Mouse (Mus musculus) erythroblast, embryonic 14.5 days (primary cell): ENCODE measurements around the gene Vwa7.

ENCODE experiments used
- GATA1 ChIP-seq: IDR thresholded peaks from 2 replicates; pipeline ENCODE4 v1.6.1; 2012; ENCODE audit warnings: low read length, inconsistent platforms, mixed read lengths
- TAL1 ChIP-seq: IDR thresholded peaks from 3 replicates; pipeline ENCODE4 v1.6.1; 2012; ENCODE audit warnings: low read length, inconsistent platforms, mixed read lengths

GRCm38 (mm10) chr17:35045807-35046680 lies 29.7 kb downstream of the Vwa7 start:
- TF ChIP-seq GATA1 (no peak), TAL1 (no peak)
